Mouse (Mus musculus): ENCODE results near the gene Ppp3ca. TPM values are rescaled to one million over a fixed set of nuclear protein-coding genes. Genes with fewer than 3 reads are reported as not detected.
A peak's percentile ranks its signal among the peaks of the same experiment; 100 is the strongest.

Gene Ppp3ca
- polyA plus RNA-seq, 1 experiment from 2014 or later = 30.0 TPM

DNA sequence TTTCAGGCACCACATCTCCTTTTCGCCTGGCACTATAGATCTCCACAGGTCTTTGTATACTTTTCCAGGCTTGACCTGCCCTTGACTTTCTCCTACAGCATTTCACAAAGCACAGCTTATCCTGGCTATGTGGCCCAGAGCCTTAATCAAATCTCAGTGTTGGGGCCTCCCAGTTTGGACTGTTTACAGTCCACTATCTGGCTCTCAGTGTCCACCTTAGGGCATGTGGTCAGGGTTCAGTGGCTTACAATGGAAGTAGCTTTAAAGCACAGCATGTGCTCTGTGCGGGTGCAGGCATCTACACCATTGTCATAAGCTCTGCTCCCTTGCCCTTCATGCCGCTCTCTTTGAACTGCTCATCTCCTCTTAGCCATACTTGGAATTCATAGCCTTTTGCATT, 146.4 kb downstream of the Ppp3ca start:
- Histone ChIP-seq H3K4me3 (no peak overlapping the region), H3K27ac (replicated peaks) (no peak overlapping the region), H3K36me3 (no peaks in the 10 kb centered on the region), H3K27me3 (ENCODE audit: low read depth, poor library complexity, severe bottlenecking) (no peaks in the 10 kb centered on the region), H3K9me3 (replicated peaks) (no peaks in the 10 kb centered on the region), H3K4me1 (peaks cover 9% of the 10 kb centered on the region)
- no peak for DNase-seq (ENCODE audit: low spot score)
- WGBS = 44% methylated on average over 3 of the region's 3 CpGs

DNA sequence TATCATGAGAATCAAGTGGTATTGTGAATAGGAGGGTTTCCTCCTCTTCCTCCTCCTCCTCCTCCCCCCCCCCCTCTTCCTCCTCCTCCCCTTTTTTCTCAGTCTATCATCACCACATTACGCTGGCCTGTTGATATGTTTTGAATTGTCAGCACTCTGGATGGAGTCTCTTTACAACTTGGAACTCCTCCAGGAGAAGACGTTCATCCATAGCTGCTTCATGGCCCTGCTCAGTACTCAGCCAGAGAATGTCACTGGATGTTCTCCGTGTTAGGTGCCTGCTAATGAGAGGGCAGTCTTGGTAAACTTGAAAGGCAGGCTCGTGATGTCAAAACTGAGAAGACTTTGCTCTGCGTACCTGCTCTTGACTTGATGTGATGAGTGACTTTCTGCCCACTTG, 149.1 kb downstream of the Ppp3ca start:
- DNase-seq (ENCODE audit: low spot score) = no peak
- H3K9me3 ChIP-seq (replicated peaks) = no peaks in the 10 kb centered on the region
- H3K36me3 ChIP-seq = peaks cover 4% of the 10 kb centered on the region; the same call in 1 of the 2 replicates
- H3K4me1 ChIP-seq = peaks cover 9% of the 10 kb centered on the region
- 90% methylated on average over 5 of the region's 5 CpGs for WGBS
- H3K27me3 ChIP-seq (ENCODE audit: low read depth, poor library complexity, severe bottlenecking) = no peaks in the 10 kb centered on the region
- H3K4me3 ChIP-seq = no peak overlapping the region
- no peak overlapping the region for H3K27ac ChIP-seq (replicated peaks)

DNA sequence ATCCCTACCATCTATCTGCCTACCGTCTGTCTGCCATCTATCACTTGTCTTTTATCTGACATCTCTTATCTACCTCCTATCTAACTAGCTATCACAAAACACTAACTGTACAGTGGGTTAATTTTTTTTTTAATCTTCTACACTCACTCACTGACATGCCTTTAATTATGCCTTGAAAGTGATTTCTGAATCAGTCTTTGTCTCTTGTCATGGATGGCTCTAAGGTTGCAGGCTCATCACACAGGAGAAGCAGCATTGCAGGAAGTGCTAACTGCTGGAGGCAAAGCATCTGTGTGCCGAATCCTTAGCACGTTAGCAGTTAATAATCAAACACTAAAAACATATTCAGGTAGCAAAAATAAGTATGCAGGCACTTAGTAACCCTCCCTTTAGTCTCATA, 151.1 kb downstream of the Ppp3ca start:
- no peak overlapping the region for H3K27ac ChIP-seq (replicated peaks)
- no peaks in the 10 kb centered on the region for H3K9me3 ChIP-seq (replicated peaks)
- no peak for DNase-seq (ENCODE audit: low spot score)
- no peak overlapping the region for H3K4me3 ChIP-seq
- H3K36me3 ChIP-seq = peaks cover 6% of the 10 kb centered on the region; the same call in 1 of the 2 replicates
- peaks cover 7% of the 10 kb centered on the region for H3K4me1 ChIP-seq
- H3K27me3 ChIP-seq (ENCODE audit: low read depth, poor library complexity, severe bottlenecking) = no peaks in the 10 kb centered on the region
- 86% methylated on average over 3 of the region's 3 CpGs for WGBS

GRCm38 (mm10) chr3:136821993-136822392, 152.1 kb downstream of the Ppp3ca start:
- no peaks in the 10 kb centered on the region for H3K9me3 ChIP-seq (replicated peaks)
- WGBS = 78% methylated on average over 2 of the region's 2 CpGs
- H3K27ac ChIP-seq (replicated peaks) = no peak overlapping the region
- no peaks in the 10 kb centered on the region for H3K27me3 ChIP-seq (ENCODE audit: low read depth, poor library complexity, severe bottlenecking)
- H3K36me3 ChIP-seq = peaks cover 6% of the 10 kb centered on the region; the same call in 1 of the 2 replicates
- no peak for DNase-seq (ENCODE audit: low spot score)
- no peak overlapping the region for H3K4me3 ChIP-seq
- H3K4me1 ChIP-seq = no peaks in the 10 kb centered on the region

GRCm38 (mm10) chr3:136822431-136822830, 152.5 kb downstream of the Ppp3ca start:
- H3K36me3 ChIP-seq = peaks cover 6% of the 10 kb centered on the region; the same call in 1 of the 2 replicates
- WGBS = 94% methylated on average over 2 of the region's 2 CpGs

GRCm38 (mm10) chr3:136828451-136828850, 158.5 kb downstream of the Ppp3ca start:
- H3K27ac ChIP-seq (replicated peaks) = no peak overlapping the region
- 82% methylated on average over 2 of the region's 2 CpGs for WGBS
- H3K27me3 ChIP-seq (ENCODE audit: low read depth, poor library complexity, severe bottlenecking) = no peaks in the 10 kb centered on the region
- no peak overlapping the region for H3K4me3 ChIP-seq
- DNase-seq (ENCODE audit: low spot score) = no peak
- H3K36me3 ChIP-seq = peaks cover 6% of the 10 kb centered on the region; the same call in 1 of the 2 replicates
- peaks cover 30% of the 10 kb centered on the region for H3K4me1 ChIP-seq
- H3K9me3 ChIP-seq (replicated peaks) = no peaks in the 10 kb centered on the region

More at GRCm38 (mm10) chr3:136822431-136822830, 152.5 kb downstream of the Ppp3ca start:
- Histone ChIP-seq H3K27me3 (ENCODE audit: low read depth, poor library complexity, severe bottlenecking) (no peaks in the 10 kb centered on the region), H3K4me3 (no peak overlapping the region), H3K9me3 (replicated peaks) (no peaks in the 10 kb centered on the region), H3K27ac (replicated peaks) (no peak overlapping the region), H3K4me1 (no peaks in the 10 kb centered on the region)
- DNase-seq (ENCODE audit: low spot score) = no peak

GRCm38 (mm10) chr3:136829109-136829508, 159.2 kb downstream of the Ppp3ca start:
- Histone ChIP-seq H3K4me3 (no peak overlapping the region), H3K36me3 (0 out of 2 replicates have a peak, but pooled peaks cover under 1% of the 10 kb centered on the region), H3K27me3 (ENCODE audit: low read depth, poor library complexity, severe bottlenecking) (no peaks in the 10 kb centered on the region), H3K9me3 (replicated peaks) (no peaks in the 10 kb centered on the region), H3K4me1 (peaks cover 37% of the 10 kb centered on the region), H3K27ac (replicated peaks) (no peak overlapping the region)
- WGBS = 72% methylated on average over 5 of the region's 5 CpGs
- no peak for DNase-seq (ENCODE audit: low spot score)

- H3K36me3 ChIP-seq = no peaks in the 10 kb centered on the region
- no peak overlapping the region for H3K4me3 ChIP-seq
- no peaks in the 10 kb centered on the region for H3K9me3 ChIP-seq (replicated peaks)
- 82% methylated on average over 12 of the region's 12 CpGs for WGBS
- peaks cover 53% of the 10 kb centered on the region for H3K4me1 ChIP-seq
- no peak for DNase-seq (ENCODE audit: low spot score)
- no peak overlapping the region for H3K27ac ChIP-seq (replicated peaks)
- no peaks in the 10 kb centered on the region for H3K27me3 ChIP-seq (ENCODE audit: low read depth, poor library complexity, severe bottlenecking)
Measured at GRCm38 (mm10) chr3:136830687-136831220, 160.8 kb downstream of the Ppp3ca start.

DNA sequence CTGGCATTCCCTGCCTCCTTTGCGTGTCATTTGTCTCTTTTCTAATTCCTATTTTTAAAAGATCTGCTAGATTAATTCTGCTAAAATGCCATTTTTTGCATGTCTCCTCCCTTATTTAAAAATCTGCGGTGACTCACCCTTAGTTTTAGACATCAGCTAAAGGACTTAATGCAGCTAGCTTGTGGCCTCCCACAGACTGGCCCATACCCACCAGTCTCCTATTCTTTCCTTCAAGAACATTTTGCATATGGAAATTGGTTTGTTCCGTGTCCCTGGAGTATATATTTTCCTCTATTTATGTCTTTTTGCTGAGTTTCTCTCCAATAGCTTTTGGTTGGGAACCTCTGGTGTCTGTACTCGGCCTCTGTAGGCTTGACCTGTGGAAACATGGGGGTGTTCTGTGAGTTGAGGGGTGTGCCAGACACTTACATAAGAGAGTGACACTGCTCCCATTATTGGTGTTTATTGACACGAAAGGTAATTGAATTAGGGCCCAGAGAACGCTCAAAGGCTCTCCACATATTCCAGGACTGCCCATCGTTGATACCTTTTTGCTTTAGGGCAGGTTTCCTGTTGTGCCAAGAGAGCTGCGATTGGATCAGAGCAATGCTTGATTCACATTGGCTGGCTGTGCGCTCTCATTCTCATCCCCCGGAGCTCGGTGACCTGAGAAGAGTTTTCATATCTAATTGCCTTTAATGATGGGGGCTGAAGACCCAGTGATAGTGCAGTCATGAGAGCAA, 163.2 kb downstream of the Ppp3ca start:
- Histone ChIP-seq H3K4me1 (peaks cover 65% of the 10 kb centered on the region), H3K9me3 (replicated peaks) (no peaks in the 10 kb centered on the region), H3K4me3 (peak overlapping the region; percentile 21), H3K27me3 (ENCODE audit: low read depth, poor library complexity, severe bottlenecking) (no peaks in the 10 kb centered on the region), H3K27ac (replicated peaks) (peak overlapping the region; percentile 79), H3K36me3 (no peaks in the 10 kb centered on the region)
- WGBS = 46% methylated on average over 11 of the region's 11 CpGs
- DNase-seq (ENCODE audit: low spot score) = no peak

- Histone ChIP-seq H3K27me3 (ENCODE audit: low read depth, poor library complexity, severe bottlenecking) (no peaks in the 10 kb centered on the region), H3K4me3 (peak overlapping the region; percentile 21; the same call in 1 of the 2 replicates), H3K27ac (replicated peaks) (peak overlapping the region; percentile 79), H3K9me3 (replicated peaks) (no peaks in the 10 kb centered on the region), H3K36me3 (no peaks in the 10 kb centered on the region), H3K4me1 (peaks cover 65% of the 10 kb centered on the region)
- 2% methylated on average over 5 of the region's 5 CpGs for WGBS
- peak; percentile 42 for DNase-seq (ENCODE audit: low spot score)
Measured at GRCm38 (mm10) chr3:136833893-136834292, 164.0 kb downstream of the Ppp3ca start.

DNA sequence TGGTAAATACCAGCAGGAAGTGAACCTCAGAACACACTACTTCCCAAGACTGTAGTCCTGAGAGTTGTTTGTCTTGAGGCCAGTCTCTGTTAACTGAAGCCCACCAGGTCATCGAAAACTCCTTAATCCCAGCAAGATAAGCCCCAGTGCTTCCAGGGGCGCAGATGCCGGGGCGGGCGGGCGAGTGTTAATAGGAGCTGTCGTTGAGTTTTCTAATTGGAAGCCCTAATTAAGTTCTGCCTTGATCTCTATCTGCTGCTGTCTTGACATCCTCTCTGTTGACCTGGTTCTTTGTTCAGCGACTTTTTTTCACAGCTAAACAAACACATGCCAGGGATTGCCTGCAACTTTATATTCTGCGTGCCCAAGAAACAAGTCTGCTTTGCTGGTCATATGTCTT, 165.9 kb downstream of the Ppp3ca start:
- H3K27ac ChIP-seq (replicated peaks) = peak overlapping the region; percentile 70
- 11% methylated on average over 9 of the region's 9 CpGs for WGBS
- peaks cover 67% of the 10 kb centered on the region for H3K4me1 ChIP-seq
- H3K36me3 ChIP-seq = no peaks in the 10 kb centered on the region
- H3K9me3 ChIP-seq (replicated peaks) = no peaks in the 10 kb centered on the region
- no peaks in the 10 kb centered on the region for H3K27me3 ChIP-seq (ENCODE audit: low read depth, poor library complexity, severe bottlenecking)
- DNase-seq (ENCODE audit: low spot score) = peak; percentile 46
- H3K4me3 ChIP-seq = no peak overlapping the region

DNA sequence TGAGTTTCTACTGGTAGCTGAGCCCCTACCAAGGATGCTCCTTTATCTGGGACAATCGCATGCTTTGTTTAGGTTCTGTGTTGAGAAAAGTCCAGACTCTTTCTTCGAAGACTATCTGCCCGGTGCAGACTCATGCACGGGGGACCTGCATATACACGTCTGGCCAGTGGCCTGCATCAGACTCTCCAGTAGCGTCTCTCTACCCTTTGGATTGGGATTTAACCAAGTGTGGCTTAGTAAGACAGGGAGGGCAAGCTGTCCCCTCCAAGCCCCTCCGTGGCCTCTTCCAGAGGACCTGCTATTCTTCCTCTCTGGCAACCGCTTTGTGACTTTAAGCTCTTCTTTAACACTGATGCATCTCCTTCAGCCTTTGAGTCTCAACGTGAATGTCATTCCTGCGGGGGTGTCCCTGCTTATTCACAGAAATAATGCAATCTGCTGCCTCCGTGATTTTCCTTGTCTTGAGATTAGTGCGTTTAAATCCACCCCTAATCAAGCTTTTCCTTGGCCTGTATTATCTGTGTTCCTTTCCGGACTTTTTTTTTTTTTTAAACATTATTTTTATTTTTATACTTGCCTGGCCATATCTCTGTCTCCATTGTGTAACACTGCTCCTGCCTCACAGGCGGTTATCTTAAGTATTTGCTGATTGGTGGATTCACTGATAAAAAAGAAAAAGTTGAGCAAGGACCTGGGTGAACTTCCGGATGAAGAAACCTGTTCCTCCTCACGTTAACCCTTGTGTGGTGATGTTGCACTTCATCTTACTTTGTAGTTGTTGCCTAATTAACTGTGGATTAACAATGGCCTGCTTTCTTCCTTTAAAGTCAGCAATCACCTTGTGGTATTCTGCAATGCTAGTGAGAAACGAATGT, 166.6 kb downstream of the Ppp3ca start:
- peaks cover 70% of the 10 kb centered on the region for H3K4me1 ChIP-seq
- H3K27me3 ChIP-seq (ENCODE audit: low read depth, poor library complexity, severe bottlenecking) = no peaks in the 10 kb centered on the region
- H3K9me3 ChIP-seq (replicated peaks) = no peaks in the 10 kb centered on the region
- peak overlapping the region; percentile 70 for H3K27ac ChIP-seq (replicated peaks)
- 24% methylated on average over 17 of the region's 17 CpGs for WGBS
- H3K36me3 ChIP-seq = no peaks in the 10 kb centered on the region
- H3K4me3 ChIP-seq = no peak overlapping the region
- DNase-seq (ENCODE audit: low spot score) = peak; percentile 45
